Mouse (Mus musculus): ENCODE data around the gene Wnt16.

The Wnt16 gene

DNA sequence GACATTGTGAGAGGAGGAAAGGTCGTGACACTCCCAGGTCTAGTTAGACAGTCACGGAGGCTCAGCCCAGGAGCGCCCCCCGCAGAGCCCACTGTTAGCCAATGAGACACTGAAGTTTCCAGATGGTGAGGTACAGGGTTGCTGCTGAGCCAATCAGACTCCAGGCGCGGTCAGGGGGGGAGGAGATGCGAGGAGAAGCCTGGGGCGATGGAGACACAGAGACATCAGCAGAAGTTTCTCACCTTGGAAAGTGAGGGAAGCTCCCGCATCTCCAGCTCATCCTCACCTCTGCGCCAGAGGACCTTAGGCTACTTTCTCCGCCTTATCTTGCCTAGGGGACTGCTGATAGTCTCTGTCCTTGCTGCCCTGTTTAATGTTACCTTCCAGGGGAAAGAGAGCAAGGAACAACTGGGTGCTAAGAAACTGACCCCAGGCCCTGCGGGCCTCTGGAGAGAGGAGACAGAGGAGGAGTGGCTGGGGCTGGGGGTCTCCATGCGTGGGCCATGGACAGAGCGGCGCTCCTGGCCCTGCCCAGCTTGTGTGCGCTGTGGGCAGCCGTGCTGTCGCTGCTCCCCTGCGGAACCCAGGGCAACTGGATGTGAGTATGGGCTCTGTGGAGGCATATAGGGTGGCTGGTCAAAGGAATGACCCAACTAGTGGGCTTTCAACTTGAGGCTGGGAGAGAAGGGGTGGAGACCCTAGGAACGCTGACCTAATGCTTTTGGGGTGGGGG is at the start of gene Wnt16:
Gene Wnt16 (plus strand): TSS at position 224 of the 733 bp plus-strand sequence.
- WGBS: 5% methylated on average over 20 of the region's 20 CpGs

DNA sequence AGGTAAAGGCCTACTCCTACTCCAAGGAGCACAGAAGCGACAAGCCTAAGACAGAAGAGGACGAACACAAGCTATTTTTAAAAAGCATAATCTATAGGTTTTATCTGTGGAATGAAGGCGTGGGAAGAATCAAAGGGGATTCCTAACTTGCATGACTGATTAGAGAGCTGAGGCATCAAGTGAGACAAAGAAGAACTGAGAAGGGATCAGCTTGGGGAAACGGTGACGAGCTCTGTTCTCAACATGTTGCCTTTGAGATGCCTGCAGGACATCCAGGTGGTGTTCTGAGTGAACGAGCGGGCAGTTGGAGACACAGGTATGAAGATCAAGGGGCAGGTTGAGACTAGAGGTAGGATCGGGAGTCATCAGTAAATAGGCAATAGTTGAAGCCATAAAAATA is 44.7 kb upstream of the Wnt16 start:
- WGBS: 83% methylated on average over 8 of the region's 8 CpGs

DNA sequence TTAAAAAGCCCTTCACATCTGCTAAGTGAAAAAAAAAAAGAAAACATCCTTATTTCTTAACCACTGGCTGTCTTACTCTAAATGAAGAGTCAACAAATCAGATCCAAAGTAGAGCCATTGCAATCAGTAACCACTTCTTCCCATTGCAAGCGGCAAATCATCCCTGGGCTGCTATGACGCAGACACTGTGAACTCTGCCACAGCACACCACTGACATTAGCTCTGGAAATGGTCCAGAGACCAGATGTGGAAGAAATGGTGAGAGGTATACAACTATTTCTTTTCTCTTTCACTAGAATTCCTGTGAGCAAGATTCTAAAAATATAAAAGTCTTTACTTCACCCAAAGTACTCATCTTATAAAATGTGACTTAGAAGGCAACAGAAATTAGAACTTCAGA is 41.3 kb upstream of the Wnt16 start:
- 89% methylated on average over 2 of the region's 2 CpGs for WGBS

DNA sequence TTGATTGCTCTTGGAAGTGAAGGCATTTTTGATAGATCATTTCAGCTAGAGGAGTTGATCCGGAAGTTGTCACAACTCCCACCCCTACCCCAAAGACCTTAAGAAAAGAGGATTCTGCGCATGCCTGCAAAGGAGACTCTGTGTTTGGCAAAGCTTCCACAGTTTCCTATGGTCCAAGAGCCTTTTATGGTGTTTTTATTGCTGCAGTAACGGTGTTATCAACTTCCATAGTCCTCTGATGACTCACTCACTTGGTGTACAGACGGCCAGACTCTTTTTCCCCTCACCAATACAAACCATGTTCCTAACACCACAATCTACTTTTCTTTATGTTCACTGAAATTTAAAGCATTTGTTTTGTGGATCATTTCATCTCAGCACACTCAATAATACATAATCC is 29.2 kb upstream of the Wnt16 start:
- WGBS: 90% methylated on average over 4 of the region's 4 CpGs

DNA sequence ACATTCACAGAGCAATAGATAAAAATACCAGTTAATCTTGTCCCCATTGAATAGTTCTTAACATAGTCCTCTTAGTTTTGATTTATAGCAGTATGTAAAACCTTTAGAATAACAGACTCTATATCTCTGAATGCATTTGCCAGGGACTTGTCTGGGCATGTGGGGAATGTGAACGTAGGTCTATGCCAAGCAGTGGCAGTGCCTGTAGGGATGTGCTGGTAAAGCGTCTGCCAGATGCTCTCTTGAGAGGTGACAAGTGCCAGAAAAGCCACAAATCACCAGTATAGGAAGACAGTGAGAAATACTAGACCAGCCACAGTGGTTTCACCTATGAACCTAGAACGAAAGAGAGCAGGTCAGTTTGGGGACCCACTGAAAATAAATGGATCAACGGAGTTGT is 25.5 kb upstream of the Wnt16 start:
- WGBS: 75% methylated on average over 4 of the region's 4 CpGs

DNA sequence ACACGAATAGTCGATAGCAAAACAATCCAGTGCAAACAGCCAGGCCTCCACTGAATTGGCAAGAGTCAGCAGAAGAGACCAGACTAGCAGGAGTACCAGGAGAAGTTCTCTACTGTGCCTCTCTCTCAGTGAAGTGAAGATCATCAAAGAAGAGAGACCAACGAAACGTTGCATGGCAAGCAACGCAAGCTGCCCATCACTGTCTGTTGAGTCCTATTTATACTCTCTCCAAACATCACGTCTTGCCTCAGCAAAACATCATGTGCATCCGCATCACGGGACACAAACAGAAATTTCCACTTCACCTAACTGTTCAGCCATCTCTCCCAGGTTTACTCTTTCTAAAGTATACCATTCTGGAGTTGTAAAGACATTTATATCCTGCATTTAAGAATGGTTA is 23.9 kb upstream of the Wnt16 start:
- 89% methylated on average over 8 of the region's 8 CpGs for WGBS

DNA sequence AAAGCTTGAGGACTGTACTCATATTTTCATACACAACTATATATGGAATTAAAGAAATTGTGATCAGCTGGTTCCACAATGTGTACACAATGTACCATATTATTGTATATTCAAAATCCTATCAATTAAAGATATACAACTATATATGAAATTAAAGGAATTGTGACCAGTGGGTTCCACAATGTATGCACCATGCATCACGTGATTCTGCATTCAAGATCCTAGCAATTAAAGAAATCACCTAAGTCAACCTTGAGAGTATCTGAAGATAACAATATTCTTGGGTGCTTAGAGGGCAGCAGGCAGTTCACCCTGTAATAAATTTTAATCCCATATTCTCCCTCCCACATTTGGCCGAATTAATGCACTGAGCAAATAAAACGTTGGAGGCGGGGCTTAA is 22.0 kb upstream of the Wnt16 start:
- WGBS: 81% methylated on average over 4 of the region's 4 CpGs

DNA sequence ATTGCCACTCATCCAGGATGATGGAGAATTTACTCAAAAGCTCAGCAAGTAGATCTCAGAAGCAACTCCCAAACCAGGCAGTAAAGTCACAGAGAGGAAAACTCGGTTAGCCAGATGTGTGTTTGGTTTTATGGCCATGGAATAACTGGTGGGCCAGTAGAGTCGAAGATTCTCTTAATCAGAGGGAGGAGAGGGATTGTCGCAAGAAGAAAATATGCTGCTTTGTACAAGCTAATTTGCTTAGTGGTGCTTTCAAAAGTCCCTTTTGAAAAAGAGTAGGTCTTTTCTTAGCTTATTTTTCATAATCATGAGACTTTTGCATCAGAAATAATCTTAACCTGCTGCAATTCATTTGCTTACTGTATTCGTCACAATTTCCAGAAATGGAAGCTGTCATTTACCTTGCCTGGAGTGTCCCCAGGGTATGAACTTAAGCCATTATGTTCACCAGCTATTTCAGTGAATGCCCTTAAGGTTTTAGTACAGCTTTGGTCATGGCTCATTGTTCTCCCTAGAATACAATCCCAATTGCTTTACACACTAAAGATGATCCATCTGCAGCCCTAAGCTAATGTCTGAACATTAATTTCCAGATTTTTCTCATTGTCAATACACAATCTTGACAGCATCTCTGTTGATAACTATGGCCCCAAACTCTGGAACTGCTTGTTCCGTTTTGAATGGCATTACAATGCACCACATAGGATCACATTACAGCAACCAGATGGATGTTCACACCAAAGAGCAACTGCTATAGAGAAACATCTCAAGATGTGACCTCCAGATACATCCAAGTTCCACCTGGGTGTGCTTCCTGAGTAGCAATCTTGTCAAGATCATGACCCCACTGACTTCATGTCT is 20.0 kb upstream of the Wnt16 start:
- WGBS: 84% methylated on average over 5 of the region's 5 CpGs

DNA sequence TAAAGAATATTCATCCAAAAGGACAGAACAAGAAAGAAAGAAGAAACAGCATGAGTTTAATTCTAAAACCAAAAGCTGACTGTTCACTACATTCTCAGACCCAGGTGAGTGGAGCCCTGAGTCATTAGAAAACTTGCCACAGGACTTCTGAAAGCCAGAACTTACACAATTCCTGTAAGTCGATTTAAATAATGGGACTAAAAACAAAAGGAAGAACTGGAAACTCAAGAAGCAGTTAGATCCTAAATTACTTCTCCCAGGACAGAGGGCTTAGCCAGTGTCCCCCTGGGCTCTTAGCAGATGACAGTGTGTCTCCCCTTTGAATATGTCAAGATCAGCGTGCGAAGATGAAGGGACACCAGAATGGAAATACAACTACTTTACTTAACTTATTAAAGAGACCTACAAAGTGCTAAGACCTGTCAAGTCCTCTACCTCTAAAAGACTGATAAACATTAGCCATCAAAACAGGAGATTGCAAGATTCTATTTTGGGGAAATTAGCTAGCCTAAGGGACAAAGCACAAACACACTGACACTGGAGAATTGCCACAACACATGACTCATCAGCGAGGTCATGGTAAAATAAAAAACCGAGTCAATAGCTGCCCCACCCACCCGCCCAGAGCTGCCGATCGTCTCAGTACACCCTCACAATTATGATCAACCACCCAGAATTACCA is 18.0 kb upstream of the Wnt16 start:
- WGBS: 58% methylated on average over 8 of the region's 8 CpGs

DNA sequence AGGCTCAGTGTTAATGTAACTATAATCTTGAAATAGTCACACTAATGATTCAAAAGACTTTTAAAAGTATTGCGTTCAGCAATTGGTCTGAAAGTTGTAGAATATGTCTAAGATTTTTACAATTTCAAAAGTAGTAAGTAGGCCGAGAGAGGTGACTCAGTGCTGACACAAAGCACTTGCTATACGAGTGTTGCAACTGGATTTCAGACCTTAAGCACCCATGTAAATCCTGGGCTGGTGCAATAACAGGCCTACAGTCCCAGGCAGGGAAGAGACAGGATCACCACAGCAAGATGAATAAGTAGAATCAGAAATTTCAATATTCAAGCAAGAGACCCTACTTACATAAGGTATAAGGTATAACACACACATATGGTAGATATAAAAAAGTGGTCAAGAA is 10.1 kb upstream of the Wnt16 start:
- WGBS: 91% methylated on average over 3 of the region's 3 CpGs

DNA sequence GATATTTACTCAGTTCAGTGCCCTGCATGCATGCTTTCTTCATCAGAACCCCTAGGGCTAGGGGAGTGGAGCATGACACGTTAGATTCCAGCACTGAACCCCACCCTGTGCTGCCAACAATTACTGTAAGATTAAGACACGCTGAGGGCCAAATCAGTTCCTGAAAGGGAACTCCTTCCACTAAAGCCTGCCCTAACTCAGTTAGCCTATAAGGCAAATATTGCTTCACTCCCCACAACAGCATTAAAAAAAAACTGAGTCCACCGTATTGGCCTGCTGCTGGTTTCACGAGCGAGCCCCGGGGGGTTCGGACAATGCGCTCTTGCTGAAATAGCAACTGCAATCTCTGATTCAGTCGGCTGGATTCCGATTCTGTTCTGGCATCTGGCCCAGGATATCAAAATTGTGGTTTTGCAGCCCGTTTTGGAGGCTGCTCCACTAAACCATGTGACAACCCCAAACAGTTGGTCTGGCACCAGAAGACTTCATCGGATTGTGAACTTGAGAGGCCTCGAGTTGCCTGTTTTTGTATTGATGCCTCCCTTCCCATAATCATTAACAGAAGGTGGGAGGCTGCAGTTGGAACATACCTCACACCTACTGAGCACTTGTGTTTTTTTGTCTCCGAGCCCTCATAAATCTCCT is 7.7 kb upstream of the Wnt16 start:
- WGBS: 35% methylated on average over 14 of the region's 14 CpGs

DNA sequence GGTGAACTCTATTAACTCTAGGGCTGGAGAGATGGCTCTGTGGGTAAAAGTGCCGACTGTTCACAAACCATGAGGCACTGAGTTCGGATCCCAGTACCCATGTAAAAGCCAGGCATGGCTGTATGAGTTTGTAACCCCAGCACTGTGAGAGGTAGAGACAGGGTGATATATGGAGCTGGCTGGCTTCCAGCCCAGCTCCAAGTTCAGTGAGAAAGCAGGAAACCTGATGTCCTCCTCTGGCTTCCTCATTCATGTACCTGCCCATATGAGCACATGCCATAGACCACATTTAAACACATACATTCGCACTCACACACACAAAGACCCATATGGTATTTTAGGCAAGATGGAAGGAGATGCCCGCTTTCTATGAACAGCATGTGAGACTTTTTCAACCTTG is 5.6 kb upstream of the Wnt16 start:
- 91% methylated on average over 4 of the region's 4 CpGs for WGBS

DNA sequence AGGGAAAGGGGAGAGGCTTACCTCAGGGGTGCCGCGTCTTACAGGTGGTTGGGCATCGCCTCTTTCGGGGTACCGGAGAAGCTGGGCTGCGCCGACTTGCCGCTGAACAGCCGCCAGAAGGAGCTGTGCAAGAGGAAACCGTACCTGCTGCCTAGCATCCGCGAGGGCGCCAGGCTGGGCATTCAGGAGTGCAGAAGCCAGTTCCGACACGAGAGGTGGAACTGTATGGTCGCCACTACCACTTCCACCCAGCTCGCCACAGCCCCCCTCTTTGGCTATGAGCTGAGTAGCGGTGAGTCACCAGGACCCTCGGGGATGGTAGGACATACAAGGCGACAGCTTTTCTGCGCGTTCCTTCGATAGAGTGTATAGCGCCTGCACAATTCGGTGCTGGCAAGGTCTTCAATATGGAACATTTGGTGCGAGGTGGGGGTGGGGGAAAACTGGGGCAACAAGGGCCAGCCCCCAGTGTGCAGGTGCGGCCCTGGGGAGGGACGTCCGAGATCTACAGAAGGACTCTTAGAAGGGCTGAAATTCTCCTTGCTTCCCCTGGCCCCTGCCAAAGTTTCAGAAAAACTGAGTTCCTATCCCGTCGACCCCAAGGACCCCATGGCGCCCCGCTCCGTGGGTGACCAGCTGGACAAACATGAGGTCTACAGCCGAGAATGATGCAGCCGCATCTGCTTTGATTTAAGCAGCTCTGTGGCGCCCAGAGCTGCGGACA is 872 bp downstream of the Wnt16 start:
- 2% methylated on average over 38 of the region's 38 CpGs for WGBS

DNA sequence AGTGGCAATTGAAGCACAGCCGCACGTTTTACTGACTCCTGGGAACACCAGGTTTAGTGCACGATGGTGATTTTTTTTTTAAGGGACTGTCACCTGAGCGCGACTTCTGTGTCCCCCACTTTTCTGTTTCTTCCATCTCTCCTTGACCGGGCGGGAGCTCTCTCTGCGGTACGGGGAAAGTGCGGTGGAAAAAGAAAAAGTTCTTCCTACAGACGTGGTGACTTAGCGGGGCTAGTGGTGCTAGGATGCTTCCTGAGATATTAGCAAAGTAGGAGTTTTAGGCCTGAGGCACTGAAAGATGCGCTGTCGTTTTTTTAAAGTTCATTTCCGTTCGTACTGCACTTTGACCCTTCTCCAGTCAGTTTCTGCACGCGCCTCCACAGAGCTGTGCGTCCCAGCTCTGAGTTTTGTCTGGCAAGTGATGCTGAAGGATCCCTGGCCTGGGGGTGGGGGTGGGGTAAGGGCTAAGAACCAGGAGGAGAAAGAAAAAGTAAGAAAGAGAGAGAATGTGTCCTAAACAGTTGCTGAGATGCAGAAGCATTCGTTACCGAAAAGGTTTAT is 1.5 kb downstream of the Wnt16 start:
- 8% methylated on average over 21 of the region's 21 CpGs for WGBS

DNA sequence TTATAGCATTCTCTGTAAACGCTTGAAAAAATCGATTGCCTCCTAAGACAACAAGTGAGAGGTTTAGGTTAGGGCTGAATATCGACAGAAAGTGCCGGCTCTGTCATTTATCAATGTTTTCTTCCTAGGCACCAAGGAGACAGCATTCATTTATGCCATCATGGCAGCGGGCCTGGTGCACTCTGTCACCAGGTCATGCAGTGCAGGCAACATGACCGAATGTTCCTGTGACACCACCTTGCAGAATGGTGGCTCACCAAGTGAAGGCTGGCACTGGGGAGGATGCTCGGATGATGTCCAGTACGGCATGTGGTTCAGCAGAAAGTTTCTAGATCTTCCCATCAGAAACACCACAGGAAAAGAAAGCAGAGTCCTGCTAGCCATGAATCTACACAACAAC is 2.8 kb downstream of the Wnt16 start:
- WGBS: 88% methylated on average over 8 of the region's 8 CpGs

DNA sequence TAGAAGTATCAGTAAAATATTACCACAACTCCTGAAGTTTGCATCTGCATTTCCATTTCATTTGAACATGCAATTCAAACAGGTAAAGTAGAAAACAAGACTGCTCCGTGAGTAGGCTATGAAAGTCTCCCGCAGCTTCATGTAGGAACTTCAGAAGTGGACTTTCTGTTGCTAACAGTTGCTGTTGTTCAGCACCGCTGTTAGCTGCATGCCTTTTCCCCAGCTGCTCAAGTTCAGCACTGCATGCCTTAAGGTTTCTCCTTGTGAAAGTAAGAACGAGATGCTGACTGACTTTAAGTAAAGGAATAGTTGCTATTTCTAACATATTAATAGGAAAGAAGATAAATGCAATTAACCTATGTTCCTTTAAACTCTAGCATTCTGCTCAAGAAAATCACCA is 4.0 kb downstream of the Wnt16 start:
- 60% methylated on average over 4 of the region's 4 CpGs for WGBS

DNA sequence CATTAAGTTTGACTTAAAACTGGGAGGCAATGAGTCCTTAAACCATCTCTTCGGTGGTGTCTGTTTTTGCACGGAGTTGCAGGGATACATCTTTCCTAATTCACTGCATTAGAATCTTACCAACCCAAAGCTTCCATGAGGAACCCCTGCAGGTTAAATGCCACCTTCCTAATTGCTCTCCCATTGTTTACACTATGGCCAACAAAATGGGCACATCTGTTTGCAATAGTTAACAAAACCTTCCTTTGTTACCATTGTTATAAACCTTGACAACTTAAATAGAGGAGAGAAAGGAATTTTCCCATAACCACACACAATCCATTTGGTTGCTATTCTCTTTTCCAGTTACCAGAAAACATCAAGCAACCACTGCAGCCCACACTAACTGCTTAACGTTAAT is 5.9 kb downstream of the Wnt16 start:
- 46% methylated on average over 3 of the region's 3 CpGs for WGBS

DNA sequence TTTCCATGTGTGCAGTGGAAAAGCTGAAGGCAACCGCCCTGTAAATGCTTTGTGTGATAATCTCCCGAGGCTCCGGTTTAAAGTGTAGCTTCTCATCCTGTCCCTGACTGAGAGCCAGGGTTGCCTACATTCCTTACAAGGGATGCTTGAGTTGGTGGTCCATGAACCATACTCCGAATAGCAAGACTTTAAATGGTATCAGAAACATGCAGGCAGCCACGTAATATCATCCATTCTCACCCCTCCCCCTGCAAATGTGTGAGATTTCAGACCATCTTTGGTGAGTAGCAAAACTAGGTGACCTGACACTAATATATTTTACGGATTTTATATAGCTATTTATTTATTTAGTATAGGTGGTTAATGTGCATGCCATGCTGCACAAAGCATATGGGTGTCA is 9.0 kb downstream of the Wnt16 start:
- 91% methylated on average over 6 of the region's 6 CpGs for WGBS

DNA sequence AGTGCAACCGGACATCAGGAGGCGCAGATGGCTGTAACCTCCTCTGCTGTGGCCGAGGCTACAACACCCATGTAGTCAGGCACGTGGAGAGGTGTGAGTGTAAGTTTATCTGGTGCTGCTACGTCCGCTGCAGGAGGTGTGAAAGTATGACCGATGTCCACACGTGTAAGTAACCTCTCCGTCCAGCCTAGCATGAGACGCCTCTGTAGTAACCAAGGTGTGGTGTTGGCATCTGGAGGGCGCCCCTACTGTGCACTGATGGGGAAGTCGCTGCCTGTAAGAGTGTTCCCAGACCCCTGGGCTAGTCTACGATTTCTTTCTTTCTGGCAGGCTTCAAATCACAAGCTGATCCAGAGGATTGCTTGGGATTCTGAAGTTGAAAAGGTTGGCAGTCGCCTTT is 10.0 kb downstream of the Wnt16 start:
- 76% methylated on average over 14 of the region's 14 CpGs for WGBS

DNA sequence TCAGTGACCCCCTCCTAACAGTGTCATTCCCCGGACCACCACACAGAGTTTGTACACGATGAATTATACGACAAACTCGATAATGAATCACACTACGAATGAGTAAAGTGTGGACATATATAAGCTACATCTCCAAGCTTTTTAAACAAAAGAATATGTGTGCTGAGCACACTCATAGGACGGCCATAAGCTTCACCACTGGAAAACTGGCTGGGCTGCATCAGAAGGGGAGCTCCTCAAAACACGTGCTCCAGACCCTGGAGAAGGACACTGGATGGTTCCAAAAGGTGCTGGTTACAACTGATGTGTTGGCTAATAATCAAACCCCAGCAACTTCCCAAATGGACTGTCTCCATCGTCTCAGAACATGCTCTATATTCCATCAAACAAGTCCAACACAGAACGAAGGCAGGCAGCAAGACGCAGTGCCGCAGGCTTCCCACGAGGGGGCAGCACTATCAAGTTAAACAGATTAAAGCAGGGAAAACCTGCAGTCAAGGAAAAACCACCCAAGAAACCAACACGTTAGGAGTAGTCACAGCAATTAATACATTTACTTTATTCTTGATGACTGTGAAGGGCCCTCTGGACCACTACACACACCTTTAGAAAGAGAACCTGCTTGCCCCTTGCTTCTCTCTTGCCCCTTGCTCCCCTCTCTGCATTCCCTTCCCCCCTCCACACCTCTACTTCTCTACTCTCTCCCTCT is 37.5 kb downstream of the Wnt16 start:
- WGBS: 51% methylated on average over 13 of the region's 13 CpGs

DNA sequence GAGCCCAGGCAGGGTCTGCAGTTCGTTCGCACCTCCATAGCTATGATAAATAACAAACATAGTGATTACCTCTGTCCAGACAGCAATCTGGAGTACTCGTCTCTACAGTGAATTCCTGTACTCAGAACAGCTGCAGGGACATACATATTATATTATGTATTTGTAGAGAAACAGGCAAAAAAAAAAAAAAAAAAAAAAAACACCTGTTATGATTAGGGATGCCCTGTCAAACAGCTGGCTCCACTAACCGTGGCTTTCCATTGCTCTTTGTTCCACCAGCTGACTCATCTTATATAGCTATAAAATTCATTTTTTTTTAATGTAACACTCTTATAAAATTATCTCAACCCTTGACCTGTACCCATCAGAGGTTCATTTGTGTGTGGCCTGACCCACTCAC is 38.3 kb downstream of the Wnt16 start:
- 81% methylated on average over 4 of the region's 4 CpGs for WGBS

All from cerebral cortex, adult 2 months (tissue).